Mouse (Mus musculus): ENCODE data around the gene Tacc2. TPM values are rescaled to one million over a fixed set of nuclear protein-coding genes. Genes with fewer than 3 reads are reported as not detected.

Tacc2 gene
- total RNA-seq, 2 experiments from 2014 or later, result 505 to 575 TPM

GRCm38 (mm10) chr7:130709372-130710274, 132.4 kb downstream of the Tacc2 start:
- intact Hi-C loops (cut with DNase I), result no loop called here
- DNase-seq, result no peak

- DNase-seq, result no peak
Measured at GRCm38 (mm10) chr7:130711851-130712250, 134.6 kb downstream of the Tacc2 start.

GRCm38 (mm10) chr7:130713319-130713718, 136.1 kb downstream of the Tacc2 start:
- DNase-seq, result no peak
- intact Hi-C loops (cut with DNase I), result no loop called here

More at GRCm38 (mm10) chr7:130711851-130712250, 134.6 kb downstream of the Tacc2 start:
- intact Hi-C loops (cut with DNase I), result no loop called here

- intact Hi-C loops (cut with DNase I), result no loop called here
- DNase-seq, result no peak
Measured at GRCm38 (mm10) chr7:130715467-130715866, 138.2 kb downstream of the Tacc2 start.

GRCm38 (mm10) chr7:130716341-130716740, 139.1 kb downstream of the Tacc2 start:
- DNase-seq, result no peak
- intact Hi-C loops (cut with DNase I), result no loop called here

- DNase-seq, result no peak
- intact Hi-C loops (cut with DNase I), result no loop called here
Measured at GRCm38 (mm10) chr7:130716989-130717388, 139.8 kb downstream of the Tacc2 start.

- intact Hi-C loops (cut with DNase I), result no loop called here
- no peak for DNase-seq
Measured at GRCm38 (mm10) chr7:130719931-130720598, 142.8 kb downstream of the Tacc2 start.

- intact Hi-C loops (cut with DNase I), result no loop called here
- no peak for DNase-seq
Measured at GRCm38 (mm10) chr7:130720646-130721335, 143.6 kb downstream of the Tacc2 start.

- intact Hi-C loops (cut with DNase I), result no loop called here
Measured at GRCm38 (mm10) chr7:130726185-130726584, 148.9 kb downstream of the Tacc2 start.

GRCm38 (mm10) chr7:130726724-130727422, 149.6 kb downstream of the Tacc2 start:
- intact Hi-C loops (cut with DNase I), result no loop called here
- DNase-seq, result no peak

More at GRCm38 (mm10) chr7:130726185-130726584, 148.9 kb downstream of the Tacc2 start:
- DNase-seq, result no peak

- intact Hi-C loops (cut with DNase I), result no loop called here
Measured at GRCm38 (mm10) chr7:130727560-130727959, 150.3 kb downstream of the Tacc2 start.

GRCm38 (mm10) chr7:130731792-130732191, 154.6 kb downstream of the Tacc2 start:
- intact Hi-C loops (cut with DNase I), result loop anchor here (5.0 kb wide), 1 partner anchor 194 kb away; no protein-coding TSS in a partner anchor
- no peak for DNase-seq

More at GRCm38 (mm10) chr7:130727560-130727959, 150.3 kb downstream of the Tacc2 start:
- DNase-seq, result no peak

- DNase-seq, result no peak
- intact Hi-C loops (cut with DNase I), result loop anchor here (5.0 kb wide), 1 partner anchor 196 kb away; no protein-coding TSS in a partner anchor
Measured at GRCm38 (mm10) chr7:130732908-130733307, 155.7 kb downstream of the Tacc2 start.

GRCm38 (mm10) chr7:130733423-130733822, 156.2 kb downstream of the Tacc2 start:
- DNase-seq, result no peak
- intact Hi-C loops (cut with DNase I), result loop anchor here (5.0 kb wide), 1 partner anchor 196 kb away; no protein-coding TSS in a partner anchor

GRCm38 (mm10) chr7:130734195-130734787, 157.1 kb downstream of the Tacc2 start:
- intact Hi-C loops (cut with DNase I), result loop anchor here (2.0 to 5.0 kb wide), 2 partner anchors 61 to 197 kb away; no protein-coding TSS in a partner anchor
- DNase-seq, result no peak

GRCm38 (mm10) chr7:130741099-130741498, 163.9 kb downstream of the Tacc2 start:
- intact Hi-C loops (cut with DNase I), result no loop called here
- DNase-seq, result no peak

- DNase-seq, result no peak
- intact Hi-C loops (cut with DNase I), result no loop called here
Measured at GRCm38 (mm10) chr7:130743239-130744025, 166.2 kb downstream of the Tacc2 start.

GRCm38 (mm10) chr7:130749165-130749564, 171.9 kb downstream of the Tacc2 start:
- intact Hi-C loops (cut with DNase I), result no loop called here
- no peak for DNase-seq
